In the genomic region with DNA sequence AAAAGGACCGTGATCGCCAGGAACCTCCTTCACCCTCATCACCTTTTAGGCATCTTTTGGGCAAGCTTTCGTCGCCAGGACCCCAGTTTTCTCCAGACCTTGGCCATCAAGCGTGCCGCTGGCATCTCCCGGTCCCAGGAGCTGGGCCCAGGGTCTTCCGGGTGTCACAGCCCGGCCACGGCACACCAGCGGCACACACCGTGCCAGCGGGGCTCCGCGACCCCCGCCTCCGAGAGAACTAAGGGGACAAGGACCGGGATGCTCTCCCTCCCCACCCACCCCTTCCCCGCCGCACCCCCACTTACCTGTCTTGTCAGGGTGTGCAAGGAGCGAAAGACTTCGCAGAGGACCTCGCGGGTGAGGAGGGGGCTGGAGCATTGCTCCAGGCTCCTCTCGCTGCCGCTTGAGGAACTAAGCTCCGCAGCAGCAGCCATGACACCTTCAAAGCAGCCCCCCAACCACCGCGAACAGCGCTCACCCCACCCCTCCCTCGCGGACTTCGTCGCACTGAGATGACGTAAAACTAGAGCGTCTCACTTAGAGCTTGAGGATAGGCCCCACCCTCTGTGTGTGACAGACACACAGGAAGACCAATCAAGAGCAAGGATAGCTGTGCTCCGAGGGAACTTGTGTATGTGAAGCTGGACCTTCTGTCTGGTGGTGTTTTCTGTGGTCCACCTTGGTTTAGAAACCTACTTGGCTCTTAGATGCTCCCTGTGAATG, we compare ENCODE assay signal across 8 mouse cellular contexts. TPM values are rescaled to one million over a fixed set of nuclear protein-coding genes. Genes with fewer than 3 reads are reported as not detected.
DNase-seq lines count a peak whose midpoint lies in the region; ATAC-seq and TF ChIP-seq lines count a peak whose summit lies in the region.

Mbip (minus strand) TSS at position 528 of the 723 bp plus-strand sequence.

- no peaks in the 10 kb centered on the region for H3K9me3 ChIP-seq in embryonic facial prominence, embryonic 15.5 days (replicated peaks)
- H3K9me3 ChIP-seq in limb, embryonic 14.5 days (ENCODE audit: control insufficient read depth, low read length): no peaks in the 10 kb centered on the region
- no peaks in the 10 kb centered on the region for H3K9me3 ChIP-seq in midbrain, postnatal 0 days (ENCODE audit: low read length)

- peak within 1 kb of the TSS; percentile 53 for H3K4me2 ChIP-seq in embryonic facial prominence, embryonic 15.5 days (replicated peaks)
- peak within 1 kb of the TSS; percentile 57 for H3K4me2 ChIP-seq in limb, embryonic 14.5 days (replicated peaks; ENCODE audit: low read depth, low read length, severe bottlenecking)
- peak within 1 kb of the TSS; percentile 66 for H3K4me2 ChIP-seq in midbrain, postnatal 0 days (ENCODE audit: low read depth, low read length, poor library complexity, severe bottlenecking)

- under 1% methylated on average over 37 of the region's 37 CpGs for WGBS in bone marrow, adult 2 months
- WGBS in embryonic facial prominence, embryonic 15.5 days: under 1% methylated on average over 36 of the region's 37 CpGs
- under 1% methylated on average over 31 of the region's 37 CpGs for WGBS in limb, embryonic 14.5 days
- WGBS in midbrain, postnatal 0 days: under 1% methylated on average over 37 of the region's 37 CpGs

- peak; percentile 98 for DNase-seq in 416B (ENCODE audit: low read depth)
- peak; percentile 98 for DNase-seq in heart, adult 8-10 months (ENCODE audit: low spot score)
- peak; percentile 99 for DNase-seq in kidney, adult 9 months
- peak; percentile 98 for DNase-seq in limb, embryonic 14.5 days (ENCODE audit: low spot score)
- DNase-seq in midbrain, postnatal 0 days (ENCODE audit: low spot score): peak; percentile 99
- DNase-seq in spleen, postnatal 14 days (ENCODE audit: low spot score in 2 of 2): peak; percentile 89 to 97

- peak; percentile 99 for ATAC-seq in embryonic facial prominence, embryonic 15.5 days (ENCODE audit: insufficient number of reproducible peaks, low FRiP score, low TSS enrichment, low read depth)
- ATAC-seq in limb, embryonic 14.5 days (ENCODE audit: low FRiP score, low read depth): peak; percentile 99
- ATAC-seq in midbrain, postnatal 0 days (ENCODE audit: low FRiP score): peak; percentile 100

- H3K27me3 ChIP-seq in embryonic facial prominence, embryonic 15.5 days: no peaks in the 10 kb centered on the region
- H3K27me3 ChIP-seq in limb, embryonic 14.5 days (ENCODE audit: control insufficient read depth, insufficient read depth, low read length): no peaks in the 10 kb centered on the region
- no peaks in the 10 kb centered on the region for H3K27me3 ChIP-seq in midbrain, postnatal 0 days (ENCODE audit: insufficient read depth, low read length)

- TF ChIP-seq POLR2A in bone marrow, adult 2 months (IDR thresholded peaks at IDR 0.05; ENCODE audit: borderline replicate concordance, control insufficient read depth, low read depth, low read length): no peak
- TF ChIP-seq POLR2A in limb, embryonic 14.5 days (IDR thresholded peaks at IDR 0.05; ENCODE audit: borderline replicate concordance, extremely low read depth, insufficient read depth, insufficient read length): peak; percentile 52; the same call in 1 of the 2 replicates

- H3K9ac ChIP-seq in embryonic facial prominence, embryonic 15.5 days: peak within 1 kb of the TSS; percentile 85
- peak within 1 kb of the TSS; percentile 92 for H3K9ac ChIP-seq in limb, embryonic 14.5 days (ENCODE audit: low read depth, low read length, severe bottlenecking)
- H3K9ac ChIP-seq in midbrain, postnatal 0 days (replicated peaks; ENCODE audit: low read length, poor library complexity, severe bottlenecking): peak within 1 kb of the TSS; percentile 94

- no peak for TF ChIP-seq CTCF in bone marrow, adult 2 months (IDR thresholded peaks at IDR 0.05; ENCODE audit: control insufficient read depth, insufficient read depth, low read length)
- TF ChIP-seq CTCF in midbrain, postnatal 0 days (IDR thresholded peaks at IDR 0.05): no peak

- peak within 1 kb of the TSS; percentile 73 for H3K4me3 ChIP-seq in bone marrow, adult 2 months (replicated peaks; ENCODE audit: control insufficient read depth, low read depth, low read length)
- peak within 1 kb of the TSS; percentile 86 for H3K4me3 ChIP-seq in embryonic facial prominence, embryonic 15.5 days (replicated peaks)
- H3K4me3 ChIP-seq in limb, embryonic 14.5 days (replicated peaks; ENCODE audit: low read length): peak within 1 kb of the TSS; percentile 90
- H3K4me3 ChIP-seq in midbrain, postnatal 0 days (ENCODE audit: low read depth, low read length): peak within 1 kb of the TSS; percentile 93

- no peak within 1 kb of the TSS for H3K27ac ChIP-seq in bone marrow, adult 2 months (ENCODE audit: control insufficient read depth, insufficient read depth, low read depth, low read length, poor library complexity)
- H3K27ac ChIP-seq in embryonic facial prominence, embryonic 15.5 days (replicated peaks): peak within 1 kb of the TSS; percentile 55; the same call in 1 of the 2 replicates
- H3K27ac ChIP-seq in limb, embryonic 14.5 days (replicated peaks; ENCODE audit: low read depth, low read length): peak within 1 kb of the TSS; percentile 67
- H3K27ac ChIP-seq in midbrain, postnatal 0 days (ENCODE audit: low read depth, low read length): peak within 1 kb of the TSS; percentile 58

- H3K4me1 ChIP-seq in bone marrow, adult 2 months (ENCODE audit: control insufficient read depth, insufficient read depth, low read length): no peaks in the 10 kb centered on the region
- H3K4me1 ChIP-seq in embryonic facial prominence, embryonic 15.5 days: no peaks in the 10 kb centered on the region
- peaks cover 3% of the 10 kb centered on the region; the same call in 1 of the 2 replicates for H3K4me1 ChIP-seq in limb, embryonic 14.5 days (ENCODE audit: control insufficient read depth, insufficient read depth, low read length)
- H3K4me1 ChIP-seq in midbrain, postnatal 0 days (ENCODE audit: insufficient read depth, low read length): no peaks in the 10 kb centered on the region

- H3K36me3 ChIP-seq in embryonic facial prominence, embryonic 15.5 days: no peaks in the 10 kb centered on the region
- 0 out of 2 replicates have a peak, but pooled peaks cover under 1% of the 10 kb centered on the region for H3K36me3 ChIP-seq in limb, embryonic 14.5 days (ENCODE audit: control insufficient read depth, insufficient read depth, low read length)
- no peaks in the 10 kb centered on the region for H3K36me3 ChIP-seq in midbrain, postnatal 0 days (ENCODE audit: insufficient read depth, low read length)

RNA-seq across cellular contexts. Expression of gene Mbip, which starts in this region (rescaled TPM):
- 7.1 and 11.0 TPM in 2 replicates for polyA plus RNA-seq in bone marrow, adult 2 months (2011; ENCODE audit: insufficient read depth, insufficient read length, low replicate concordance, missing spikeins)
- 35.5 and 37.7 TPM in 2 replicates for polyA plus RNA-seq in embryonic facial prominence, embryonic 15.5 days (2015; fragmentation: Nextera tagmentation; extraction: Ambion mirVana)
- total RNA-seq in heart, adult 8-10 months (2022): 1 to 10 TPM; 5.3 to 7.4 (median 6.5) TPM
- 27.7 and 32.5 TPM in 2 replicates for polyA plus RNA-seq in limb, embryonic 14.5 days (2012; rRNA removed)
- polyA plus RNA-seq in limb, embryonic 14.5 days (2014; fragmentation: Nextera tagmentation; extraction: Ambion mirVana): 35.4 and 35.7 TPM in 2 replicates
- 18.3 and 29.5 TPM in 2 replicates for total RNA-seq in midbrain, postnatal 0 days (2014; rRNA removed)
- 33.8 and 35.2 TPM in 2 replicates for polyA plus RNA-seq in midbrain, postnatal 0 days (2015; fragmentation: Nextera tagmentation; extraction: Ambion mirVana)
